ENCODE assay signal across 8 mouse cellular contexts in genomic region chr9:44334396-44335330, GRCm38 (mm10). TPM values are rescaled to one million over a fixed set of nuclear protein-coding genes. Genes with fewer than 3 reads are reported as not detected.
DNase-seq lines count a peak whose midpoint lies in the region; ATAC-seq and TF ChIP-seq lines count a peak whose summit lies in the region.

Gene H2afx (plus strand): TSS chr9:44334694.

- DNase-seq in CD4-positive helper T cell, adult 2 months (ENCODE audit: low read depth, low spot score) = peak; percentile 99
- peak; percentile 99 for DNase-seq in brain, embryonic 18.5 days (ENCODE audit: low read depth, low spot score)
- peak; percentile 100 for DNase-seq in kidney, postnatal 0 days (ENCODE audit: low spot score)
- peak; percentile 99 for DNase-seq in liver, embryonic 11.5 days (ENCODE audit: low spot score)
- DNase-seq in naive thymus-derived CD4-positive, alpha-beta T cell, adult 2 months (ENCODE audit: low read depth) = peak; percentile 98

- peaks cover 17% of the 10 kb centered on the region for H3K4me1 ChIP-seq in heart, embryonic 12.5 days (replicated peaks)
- H3K4me1 ChIP-seq in kidney, postnatal 0 days (replicated peaks; ENCODE audit: insufficient read depth, low read length) = peaks cover 6% of the 10 kb centered on the region; the same call in 1 of the 2 replicates
- peaks cover 8% of the 10 kb centered on the region; the same call in 1 of the 2 replicates for H3K4me1 ChIP-seq in liver, embryonic 11.5 days (replicated peaks; ENCODE audit: control insufficient read depth, insufficient read depth, low read length)
- H3K4me1 ChIP-seq in stomach, embryonic 14.5 days (ENCODE audit: control insufficient read depth, insufficient read depth, low read length) = peaks cover 14% of the 10 kb centered on the region

- ATAC-seq in erythroid progenitor cell, adult 5-6 weeks (replicated peaks; ENCODE audit: low FRiP score, poor library complexity, severe bottlenecking) = peak; percentile 77
- peak; percentile 93 for ATAC-seq in heart, embryonic 12.5 days (ENCODE audit: insufficient number of reproducible peaks, low FRiP score)
- ATAC-seq in kidney, postnatal 0 days (replicated peaks; ENCODE audit: low FRiP score, low read depth) = peak; percentile 97
- peak; percentile 89 for ATAC-seq in liver, embryonic 11.5 days (replicated peaks; ENCODE audit: low FRiP score)
- peak; percentile 95 for ATAC-seq in stomach, embryonic 14.5 days (ENCODE audit: insufficient number of reproducible peaks, insufficient read depth, low FRiP score, low read depth)

- H3K27ac ChIP-seq in heart, embryonic 12.5 days (ENCODE audit: poor library complexity, severe bottlenecking) = peak within 1 kb of the TSS; percentile 99
- H3K27ac ChIP-seq in kidney, postnatal 0 days = peak within 1 kb of the TSS; percentile 90
- peak within 1 kb of the TSS; percentile 100 for H3K27ac ChIP-seq in liver, embryonic 11.5 days (ENCODE audit: low read depth, low read length)
- H3K27ac ChIP-seq in stomach, embryonic 14.5 days (ENCODE audit: low read length) = peak within 1 kb of the TSS; percentile 95

- WGBS in heart, embryonic 12.5 days = under 1% methylated on average over 91 of the region's 91 CpGs
- WGBS in kidney, postnatal 0 days = under 1% methylated on average over 88 of the region's 91 CpGs
- under 1% methylated on average over 91 of the region's 91 CpGs for WGBS in liver, embryonic 11.5 days
- WGBS in stomach, embryonic 14.5 days = under 1% methylated on average over 91 of the region's 91 CpGs

- H3K4me3 ChIP-seq in heart, embryonic 12.5 days = peak within 1 kb of the TSS; percentile 95
- peak within 1 kb of the TSS; percentile 85 for H3K4me3 ChIP-seq in kidney, postnatal 0 days (replicated peaks; ENCODE audit: low read depth, low read length)
- peak within 1 kb of the TSS; percentile 96 for H3K4me3 ChIP-seq in liver, embryonic 11.5 days (ENCODE audit: low read depth, low read length)
- peak within 1 kb of the TSS; percentile 83 for H3K4me3 ChIP-seq in stomach, embryonic 14.5 days (ENCODE audit: low read depth, low read length)

- H3K9me3 ChIP-seq in heart, embryonic 12.5 days (replicated peaks) = no peaks in the 10 kb centered on the region
- no peaks in the 10 kb centered on the region for H3K9me3 ChIP-seq in kidney, postnatal 0 days (replicated peaks; ENCODE audit: low read length)
- no peaks in the 10 kb centered on the region for H3K9me3 ChIP-seq in liver, embryonic 11.5 days (ENCODE audit: control insufficient read depth, low read length)
- H3K9me3 ChIP-seq in stomach, embryonic 14.5 days (ENCODE audit: control insufficient read depth, low read depth, low read length) = no peaks in the 10 kb centered on the region

- H3K4me2 ChIP-seq in heart, embryonic 12.5 days = peak within 1 kb of the TSS; percentile 69
- peak within 1 kb of the TSS; percentile 90 for H3K4me2 ChIP-seq in kidney, postnatal 0 days (ENCODE audit: low read length)
- peak within 1 kb of the TSS; percentile 91 for H3K4me2 ChIP-seq in liver, embryonic 11.5 days
- H3K4me2 ChIP-seq in stomach, embryonic 14.5 days (replicated peaks; ENCODE audit: low read depth, low read length) = peak within 1 kb of the TSS; percentile 72

- H3K27me3 ChIP-seq in heart, embryonic 12.5 days (replicated peaks) = no peaks in the 10 kb centered on the region
- H3K27me3 ChIP-seq in kidney, postnatal 0 days (ENCODE audit: insufficient read depth, low read length) = no peaks in the 10 kb centered on the region
- H3K27me3 ChIP-seq in liver, embryonic 11.5 days (replicated peaks; ENCODE audit: control insufficient read depth, insufficient read depth, low read length) = no peaks in the 10 kb centered on the region
- no peaks in the 10 kb centered on the region for H3K27me3 ChIP-seq in stomach, embryonic 14.5 days (ENCODE audit: control insufficient read depth, insufficient read depth, low read length)

- peak; percentile 61 for TF ChIP-seq CTCF in kidney, postnatal 0 days (IDR thresholded peaks at IDR 0.05; ENCODE audit: low read depth)

- peak within 1 kb of the TSS; percentile 98 for H3K9ac ChIP-seq in heart, embryonic 12.5 days
- peak within 1 kb of the TSS; percentile 88 for H3K9ac ChIP-seq in kidney, postnatal 0 days (ENCODE audit: low read depth, low read length)
- H3K9ac ChIP-seq in liver, embryonic 11.5 days (ENCODE audit: low read depth, low read length) = peak within 1 kb of the TSS; percentile 99
- H3K9ac ChIP-seq in stomach, embryonic 14.5 days (replicated peaks; ENCODE audit: low read depth, low read length) = peak within 1 kb of the TSS; percentile 98

- H3K36me3 ChIP-seq in heart, embryonic 12.5 days = peaks cover 70% of the 10 kb centered on the region
- H3K36me3 ChIP-seq in kidney, postnatal 0 days (ENCODE audit: insufficient read depth, low read length) = peaks cover 26% of the 10 kb centered on the region; the same call in 1 of the 2 replicates
- H3K36me3 ChIP-seq in liver, embryonic 11.5 days (ENCODE audit: control insufficient read depth, insufficient read depth, low read length) = peaks cover 54% of the 10 kb centered on the region
- peaks cover 55% of the 10 kb centered on the region for H3K36me3 ChIP-seq in stomach, embryonic 14.5 days (ENCODE audit: control insufficient read depth, insufficient read depth, low read length)

RNA-seq across cellular contexts. Expression of gene H2afx, which starts in this region (rescaled TPM):
- 455 and 495 TPM in 2 replicates for total RNA-seq in erythroid progenitor cell, adult 5-6 weeks (2015; ENCODE audit: low replicate concordance)
- total RNA-seq in erythroid progenitor cell, adult 5-6 weeks (2017; ENCODE audit: low replicate concordance) = 1,704 and 2,100 TPM in 2 replicates
- 221 and 231 TPM in 2 replicates for polyA plus RNA-seq in heart, embryonic 12.5 days (2016; fragmentation: Nextera tagmentation; extraction: Ambion mirVana)
- 186 and 205 TPM in 2 replicates for polyA plus RNA-seq in kidney, postnatal 0 days (2015; fragmentation: Nextera tagmentation; extraction: Ambion mirVana)
- 250 TPM in 2 replicates for polyA plus RNA-seq in liver, embryonic 11.5 days (2014; fragmentation: Nextera tagmentation; extraction: Ambion mirVana)
- 289 and 335 TPM in 2 replicates for polyA plus RNA-seq in stomach, embryonic 14.5 days (2014; fragmentation: Nextera tagmentation; extraction: Ambion mirVana)

Comparison
In these comparisons a context has a peak if more than half of its experiments do, and no peak if none do; other contexts are left out.
1. Peak in every context shown above with its lines: DNase-seq, ATAC-seq, H3K4me3 ChIP-seq and H3K27ac ChIP-seq.